Mouse (Mus musculus) adrenal gland, postnatal 14 days (tissue): ENCODE measurements around the gene Tmem45a. TPM values are rescaled to one million over a fixed set of nuclear protein-coding genes. Genes with fewer than 3 reads are reported as not detected.

ENCODE experiments used
- DNase-seq: peaks from one replicate; pipeline ENCODE4 v3.0.0; 2021; ENCODE audit warnings: mixed read lengths
- total RNA-seq: library from RNA; stranded (reverse); gene quantifications from 2 replicates; pipeline ENCODE4 v1.2.3, GENCODE M21; 2021

Gene Tmem45a
- total RNA-seq, 1 experiment from 2014 or later: 5.5 TPM

GRCm38 (mm10) chr16:56798873-56799272 lies 87.1 kb downstream of the Tmem45a start:
- no peak for DNase-seq

- DNase-seq: no peak
Measured at GRCm38 (mm10) chr16:56795481-56796139, 90.4 kb downstream of the Tmem45a start, which contains the start of gene Adgrg7. TSS of gene Adgrg7 (minus strand) at chr16:56795855.

- DNase-seq: no peak
Measured at GRCm38 (mm10) chr16:56794383-56795144, 91.4 kb downstream of the Tmem45a start.

GRCm38 (mm10) chr16:56793778-56794177 lies 92.2 kb downstream of the Tmem45a start:
- no peak for DNase-seq

- no peak for DNase-seq
Measured at GRCm38 (mm10) chr16:56785943-56786342, 100.0 kb downstream of the Tmem45a start.

GRCm38 (mm10) chr16:56771163-56772105 lies 114.5 kb downstream of the Tmem45a start:
- peak; percentile 48 for DNase-seq

Other genes with a start within 250 kb of the Tmem45a start
- gene Tfg, start 168.7 kb downstream of the Tmem45a start, total RNA-seq: 67.6 and 73.2 TPM in 2 replicates
- not detected in 2 replicates for gene Adgrg7, start 90.3 kb downstream of the Tmem45a start, total RNA-seq
- not detected in 2 replicates for gene Lnp1, start 41.9 kb upstream of the Tmem45a start, total RNA-seq
- 0.11 TPM in 1 of 2 replicates, not detected in the other for gene Tmem45a2, start 185.2 kb upstream of the Tmem45a start, total RNA-seq
- 61.4 and 66.0 TPM in 2 replicates for gene Tomm70a, start 235.5 kb upstream of the Tmem45a start, total RNA-seq